ENCODE assay signal across 16 mouse cellular contexts in the genomic region with DNA sequence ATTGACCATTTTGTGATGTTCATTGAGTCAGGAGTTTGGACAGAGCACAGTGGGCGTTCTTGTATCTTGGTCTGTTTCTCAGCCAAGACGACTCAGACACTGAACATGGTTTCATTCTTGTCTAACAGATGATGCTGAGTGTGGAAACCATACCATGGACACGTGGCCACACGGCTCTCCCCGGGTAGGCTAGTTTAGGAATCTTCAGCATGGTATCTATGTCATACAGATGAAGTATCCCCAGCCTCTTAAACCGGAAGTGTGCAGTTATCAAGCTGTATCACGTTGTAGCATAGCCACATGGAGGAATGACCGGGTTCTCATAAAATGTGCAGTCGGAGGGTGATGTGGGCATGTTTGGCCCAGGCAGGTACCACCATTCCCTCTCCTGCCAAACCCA. TPM values are rescaled to one million over a fixed set of nuclear protein-coding genes. Genes with fewer than 3 reads are reported as not detected.
DNase-seq lines count a peak whose midpoint lies in the region; ATAC-seq and TF ChIP-seq lines count a peak whose summit lies in the region.
"Had no signal": no experiment of that assay in that cellular context is flagged by ENCODE, and none has a peak within 500 bp of the region (broad histone marks: within the 10 kb centered on the region; RNA-seq: fewer than 3 reads in every experiment).

No protein-coding gene starts in this region.

- H3K27ac ChIP-seq in MEL (ENCODE audit: control insufficient read depth, low read depth, low read length), result no peak overlapping the region
- no peak overlapping the region for H3K27ac ChIP-seq in liver, embryonic 15.5 days (replicated peaks)
- H3K27ac ChIP-seq in hindbrain, embryonic 10.5 days, result no peak overlapping the region
- H3K27ac ChIP-seq: embryonic facial prominence, embryonic 15.5 days; forebrain, embryonic 15.5 days; heart, adult 2 months; hindbrain, embryonic 15.5 days had no signal

- 0 out of 4 replicates have a peak, but pooled peaks cover 0 to 2% of the 10 kb centered on the region in 2 experiments for H3K36me3 ChIP-seq in MEL (ENCODE audit: control insufficient read depth in 1 of 2, insufficient read depth in 2 of 2, low read length in 2 of 2)
- H3K36me3 ChIP-seq in liver, embryonic 15.5 days (replicated peaks), result peaks cover 15% of the 10 kb centered on the region
- H3K36me3 ChIP-seq in hindbrain, embryonic 10.5 days, result no peaks in the 10 kb centered on the region
- H3K36me3 ChIP-seq: embryonic facial prominence, embryonic 15.5 days; forebrain, embryonic 15.5 days; hindbrain, embryonic 15.5 days had no signal

- no peak for TF ChIP-seq POLR2A in MEL (IDR thresholded peaks at IDR 0.05; ENCODE audit: control insufficient read depth in 1 of 2, insufficient read depth in 1 of 2, low read depth in 1 of 2, low read length in 2 of 2, poor library complexity in 1 of 2)

- no peak overlapping the region for H3K9ac ChIP-seq in MEL (ENCODE audit: control insufficient read depth, low read depth, low read length, poor library complexity, severe bottlenecking)
- H3K9ac ChIP-seq in liver, embryonic 15.5 days, result no peak overlapping the region
- H3K9ac ChIP-seq: embryonic facial prominence, embryonic 15.5 days; forebrain, embryonic 15.5 days; hindbrain, embryonic 15.5 days had no signal

- no peak for TF ChIP-seq RAD21 in MEL (IDR thresholded peaks at IDR 0.05; ENCODE audit: low read depth, low read length)

- no peak for TF ChIP-seq CTCF in MEL (IDR thresholded peaks at IDR 0.05 in 2 of 3, conservative IDR thresholded peaks at IDR 0.05 in 1 of 3; ENCODE audit: control insufficient read depth in 1 of 3, insufficient read depth in 1 of 3, low read depth in 2 of 3, low read length in 3 of 3, poor library complexity in 1 of 3, severe bottlenecking in 1 of 3)

- DNase-seq in MEL (ENCODE audit: low read depth, low spot score), result peak; percentile 36
- no peak for DNase-seq in hindbrain, embryonic 10.5 days (ENCODE audit: low spot score)
- DNase-seq in cerebellum, adult 8-10 months, result no peak
- DNase-seq: adrenal gland, postnatal 10 days; cerebellum, adult 11 months; cerebellum, adult 9-10 months; cerebellum, postnatal 25 days; heart, adult 2 months had no signal

- TF ChIP-seq EP300 in MEL (IDR thresholded peaks at IDR 0.05; ENCODE audit: low read depth in 1 of 2, low read length in 2 of 2), result peak; percentile 12 to 48; a peak in 2 of 4 replicates

- H3K4me1 ChIP-seq in MEL (ENCODE audit: control insufficient read depth in 1 of 2, insufficient read depth in 2 of 2, low read length in 2 of 2), result peaks cover 0 to 5% of the 10 kb centered on the region in 2 experiments; a peak in 2 of 4 replicates
- H3K4me1 ChIP-seq in liver, embryonic 15.5 days (replicated peaks), result no peaks in the 10 kb centered on the region; the same call in 1 of the 2 replicates
- peaks cover 4% of the 10 kb centered on the region for H3K4me1 ChIP-seq in hindbrain, embryonic 10.5 days (replicated peaks)
- H3K4me1 ChIP-seq: embryonic facial prominence, embryonic 15.5 days had no signal

- no peaks in the 10 kb centered on the region for H3K9me3 ChIP-seq in MEL (replicated peaks; ENCODE audit: insufficient read depth, low read length)
- H3K9me3 ChIP-seq in liver, embryonic 15.5 days (replicated peaks), result no peaks in the 10 kb centered on the region
- H3K9me3 ChIP-seq in hindbrain, embryonic 10.5 days, result no peaks in the 10 kb centered on the region
- H3K9me3 ChIP-seq: embryonic facial prominence, embryonic 15.5 days; forebrain, embryonic 15.5 days; hindbrain, embryonic 15.5 days had no signal

- ATAC-seq in erythroblast, adult 5-6 weeks (replicated peaks; ENCODE audit: low FRiP score, poor library complexity, severe bottlenecking), result peak; percentile 28; the same call in 1 of the 2 replicates
- ATAC-seq in liver, embryonic 15.5 days (ENCODE audit: insufficient read depth), result peak; percentile 42; the same call in 1 of the 2 replicates
- peak; percentile 62 for ATAC-seq in megakaryocyte-erythroid progenitor cell, adult 5-6 weeks (replicated peaks; ENCODE audit: low FRiP score, low TSS enrichment, poor library complexity, severe bottlenecking)
- ATAC-seq: forebrain, embryonic 15.5 days had no signal

- no peaks in the 10 kb centered on the region for H3K79me2 ChIP-seq in MEL (ENCODE audit: control insufficient read depth, insufficient read depth, low read length, poor library complexity)

- 62% methylated on average over 9 of the region's 9 CpGs for WGBS in liver, embryonic 15.5 days (ENCODE audit: insufficient replicate concordance)
- 92% methylated on average over 9 of the region's 9 CpGs for WGBS in hindbrain, embryonic 10.5 days

- H3K4me2 ChIP-seq in liver, embryonic 15.5 days, result no peak overlapping the region
- H3K4me2 ChIP-seq: embryonic facial prominence, embryonic 15.5 days; forebrain, embryonic 15.5 days; heart, embryonic 11.5 days; hindbrain, embryonic 15.5 days had no signal

- H3K27me3 ChIP-seq in MEL (ENCODE audit: control insufficient read depth in 1 of 2, insufficient read depth in 2 of 2, low read length in 2 of 2), result no peaks in the 10 kb centered on the region
- no peaks in the 10 kb centered on the region for H3K27me3 ChIP-seq in liver, embryonic 15.5 days
- H3K27me3 ChIP-seq in hindbrain, embryonic 10.5 days (ENCODE audit: insufficient read depth, poor library complexity, severe bottlenecking), result no peaks in the 10 kb centered on the region
- H3K27me3 ChIP-seq: CH12.LX; embryonic facial prominence, embryonic 15.5 days; forebrain, embryonic 15.5 days; hindbrain, embryonic 15.5 days had no signal

- no peak overlapping the region for H3K4me3 ChIP-seq in MEL (ENCODE audit: control insufficient read depth in 1 of 2, insufficient read depth in 1 of 2, low read depth in 2 of 2, low read length in 2 of 2)
- H3K4me3 ChIP-seq in liver, embryonic 15.5 days (replicated peaks), result no peak overlapping the region
- H3K4me3 ChIP-seq in hindbrain, embryonic 10.5 days, result no peak overlapping the region
- H3K4me3 ChIP-seq: embryonic facial prominence, embryonic 15.5 days; forebrain, embryonic 15.5 days; heart, adult 2 months; hindbrain, embryonic 15.5 days had no signal

TF ChIP-seq in MEL, 35 proteins besides CTCF, POLR2A, EP300 and RAD21:
- TF ChIP-seq USF1 (IDR thresholded peaks at IDR 0.05; ENCODE audit: low read depth, low read length) (peak; percentile 77), USF2 (IDR thresholded peaks at IDR 0.05; ENCODE audit: borderline replicate concordance in 1 of 2, insufficient read depth in 1 of 2, low read depth in 1 of 2, low read length in 2 of 2) (0 out of 4 replicates have a peak, but pooled peaks of 1 of the 2 experiments have one; percentile 9), TAL1 (IDR thresholded peaks at IDR 0.05; ENCODE audit: low read length) (peak; percentile 39), MYC (IDR thresholded peaks at IDR 0.05; ENCODE audit: low read depth, low read length) (0 out of 2 replicates have a peak, but pooled peaks have one; percentile 41), E2F4 (IDR thresholded peaks at IDR 0.05; ENCODE audit: borderline replicate concordance, low read depth, low read length) (no peak), TCF12 (IDR thresholded peaks at IDR 0.05; ENCODE audit: low read depth, low read length) (0 out of 2 replicates have a peak, but pooled peaks have one; percentile 50), ZMIZ1 (IDR thresholded peaks at IDR 0.05; ENCODE audit: low read depth, low read length) (no peak), MAX (IDR thresholded peaks at IDR 0.05; ENCODE audit: low read length) (peak; percentile 52; the same call in 1 of the 2 replicates)

RNA-seq across cellular contexts. Expression of a gene that starts 42.2 kb away (rescaled TPM):
- 0.08 TPM in 1 of 2 replicates, not detected in the other for total RNA-seq in MEL (2012; rRNA removed)
- polyA plus RNA-seq in MEL (2012; ENCODE audit: insufficient read depth in 1 of 2, insufficient read length in 2 of 2, low read depth in 1 of 2, low replicate concordance in 2 of 2, missing spikeins in 1 of 2), result under 1 TPM in 1 of 2 experiments, not detected in 1; 0.21 TPM
- 0.84 and 5.2 TPM in 2 replicates for total RNA-seq in erythroblast, adult 5-6 weeks (2015; ENCODE audit: low replicate concordance)
- 0.70 TPM in 1 of 2 replicates, not detected in the other for total RNA-seq in erythroblast, adult 5-6 weeks (2017; ENCODE audit: low replicate concordance)
- 38.6 and 39.9 TPM in 2 replicates for polyA plus RNA-seq in liver, embryonic 15.5 days (2015; fragmentation: Nextera tagmentation; extraction: Ambion mirVana)
- total RNA-seq in megakaryocyte-erythroid progenitor cell, adult 5-6 weeks (2014; fragmentation: Nextera tagmentation), result 2.2 and 3.6 TPM in 2 replicates
- 0.99 and 1.8 TPM in 2 replicates for total RNA-seq in megakaryocyte-erythroid progenitor cell, adult 5-6 weeks (2017)
- 29.2 and 30.2 TPM in 2 replicates for polyA plus RNA-seq in hindbrain, embryonic 10.5 days (2016; fragmentation: Nextera tagmentation; extraction: Ambion mirVana)
